Mouse (Mus musculus) adrenal gland, adult 18-20 months (tissue): ENCODE measurements around the gene C1qtnf2. TPM values are rescaled to one million over a fixed set of nuclear protein-coding genes. Genes with fewer than 3 reads are reported as not detected.

Experiments used
- DNase-seq, 2 experiments: peaks; one replicate each; pipeline ENCODE4 v3.0.0; 2021 to 2022; ENCODE audit warnings: low spot score in 2 of 2
- long read RNA-seq, 2 experiments: library from polyadenylated mRNA; stranded (forward); transcript quantifications; one replicate each; pipeline ENCODE4 v2.0.0; 2021
- total RNA-seq, 2 experiments: library from RNA; stranded (reverse); gene quantifications; 1 replicate in 1 of 2; 2 replicates in 1 of 2; pipeline ENCODE4 v1.2.3; 2021

Gene C1qtnf2
- 1 to 10 TPM; 7.7 to 8.7 TPM for total RNA-seq
- long read RNA-seq, experiment 1, partial matches to known transcripts = 0 of 1 reads
- long read RNA-seq, experiment 1, other reads (novel, unspliced or antisense) = 0 of 1 reads
- long read RNA-seq, experiment 2, transcript C1qtnf2-201 (4 exons, 1,211 nt) = major isoform, 12 of 12 reads
- long read RNA-seq, experiment 2, partial matches to known transcripts = 0 of 12 reads
- long read RNA-seq, experiment 2, other reads (novel, unspliced or antisense) = 0 of 12 reads

- DNase-seq = peak; percentile 31 to 36
Observed at GRCm38 (mm10) chr11:43474225-43474774, at the start of gene C1qtnf2. C1qtnf2 (plus strand) TSS chr11:43474276.

- no peak for DNase-seq
Observed at GRCm38 (mm10) chr11:43424386-43424785, 49.7 kb upstream of the C1qtnf2 start.

GRCm38 (mm10) chr11:43425166-43425709 lies 48.8 kb upstream of the C1qtnf2 start:
- no peak for DNase-seq

GRCm38 (mm10) chr11:43425824-43426413 lies 48.2 kb upstream of the C1qtnf2 start, which contains the start of gene Pttg1:
Pttg1 (minus strand) TSS chr11:43426251.
- DNase-seq = peak; percentile 70 to 71

- peak in 1 of 2 experiments; percentile 26 for DNase-seq
Observed at GRCm38 (mm10) chr11:43426414-43426884, 47.6 kb upstream of the C1qtnf2 start.

- DNase-seq = peak; percentile 58 to 65
Observed at GRCm38 (mm10) chr11:43433254-43434023, 40.6 kb upstream of the C1qtnf2 start, which contains the start of gene Slu7. Slu7 (plus strand) TSS chr11:43433744.

- no peak for DNase-seq
Observed at GRCm38 (mm10) chr11:43434024-43434407, 40.1 kb upstream of the C1qtnf2 start.

- no peak for DNase-seq
Observed at GRCm38 (mm10) chr11:43441121-43441520, 33.0 kb upstream of the C1qtnf2 start.

GRCm38 (mm10) chr11:43443183-43443582 lies 30.9 kb upstream of the C1qtnf2 start:
- DNase-seq = no peak

- no peak for DNase-seq
Observed at GRCm38 (mm10) chr11:43449916-43450315, 24.2 kb upstream of the C1qtnf2 start.

- DNase-seq = no peak
Observed at GRCm38 (mm10) chr11:43451322-43451721, 22.8 kb upstream of the C1qtnf2 start.

GRCm38 (mm10) chr11:43452266-43452665 lies 21.8 kb upstream of the C1qtnf2 start:
- DNase-seq = no peak

- DNase-seq = no peak
Observed at GRCm38 (mm10) chr11:43463204-43463603, 10.9 kb upstream of the C1qtnf2 start.

- DNase-seq = no peak
Observed at GRCm38 (mm10) chr11:43470118-43470517, 4.0 kb upstream of the C1qtnf2 start.

- DNase-seq = no peak
Observed at GRCm38 (mm10) chr11:43470881-43471820, 2.9 kb upstream of the C1qtnf2 start.

- no peak for DNase-seq
Observed at GRCm38 (mm10) chr11:43473115-43473514, 961 bp upstream of the C1qtnf2 start.

- DNase-seq = no peak
Observed at GRCm38 (mm10) chr11:43473635-43474224, 346 bp upstream of the C1qtnf2 start.

- DNase-seq = no peak
Observed at GRCm38 (mm10) chr11:43479376-43479775, 5.3 kb downstream of the C1qtnf2 start.

GRCm38 (mm10) chr11:43480561-43480960 lies 6.5 kb downstream of the C1qtnf2 start:
- no peak for DNase-seq
